9 mouse cellular contexts compared by ENCODE assay signal in genomic region chr5:91038547-91038946, GRCm38 (mm10). TPM values are rescaled to one million over a fixed set of nuclear protein-coding genes. Genes with fewer than 3 reads are reported as not detected.
DNase-seq lines count a peak whose midpoint lies in the region; ATAC-seq lines count a peak whose summit lies in the region.
"Had no signal": no experiment of that assay in that cellular context is flagged by ENCODE, and none has a peak within 500 bp of the region (broad histone marks: within the 10 kb centered on the region; RNA-seq: fewer than 3 reads in every experiment).

No protein-coding gene starts in this region.

- peak; percentile 12 for DNase-seq in heart, postnatal 4 days
- peak; percentile 85 for DNase-seq in Muller cell, postnatal 12 days (ENCODE audit: inconsistent ontology term)
- peak; percentile 52 for DNase-seq in forelimb bud, embryonic 11.5 days (ENCODE audit: low read depth, low spot score)
- peak; percentile 33 for DNase-seq in left cerebral cortex, postnatal 4 days
- no peak for DNase-seq in forebrain, embryonic 14.5 days (ENCODE audit: low spot score)
- DNase-seq in gastrocnemius, postnatal 36 days = no peak

- H3K27me3 ChIP-seq in heart, embryonic 11.5 days (ENCODE audit: control insufficient read depth, insufficient read depth, low read length) = no peaks in the 10 kb centered on the region
- H3K27me3 ChIP-seq in stomach, embryonic 14.5 days (ENCODE audit: control insufficient read depth, insufficient read depth, low read length) = no peaks in the 10 kb centered on the region
- H3K27me3 ChIP-seq in forebrain, embryonic 14.5 days (replicated peaks; ENCODE audit: control insufficient read depth, insufficient read depth, low read length) = no peaks in the 10 kb centered on the region
- H3K27me3 ChIP-seq: liver, embryonic 15.5 days had no signal

- no peak overlapping the region for H3K4me2 ChIP-seq in heart, embryonic 11.5 days
- no peak overlapping the region for H3K4me2 ChIP-seq in stomach, embryonic 14.5 days (replicated peaks; ENCODE audit: low read depth, low read length)
- H3K4me2 ChIP-seq in forebrain, embryonic 14.5 days (ENCODE audit: low read length) = no peak overlapping the region
- H3K4me2 ChIP-seq: liver, embryonic 15.5 days had no signal

- ATAC-seq in heart, embryonic 11.5 days (replicated peaks; ENCODE audit: insufficient number of reproducible peaks, low FRiP score, low TSS enrichment) = no peak
- peak; percentile 93 for ATAC-seq in stomach, embryonic 14.5 days (ENCODE audit: insufficient number of reproducible peaks, insufficient read depth, low FRiP score, low read depth)
- no peak for ATAC-seq in forebrain, embryonic 14.5 days

- no peak overlapping the region for H3K4me3 ChIP-seq in heart, embryonic 11.5 days (ENCODE audit: low read depth, low read length)
- no peak overlapping the region for H3K4me3 ChIP-seq in stomach, embryonic 14.5 days (ENCODE audit: low read depth, low read length)
- H3K4me3 ChIP-seq in forebrain, embryonic 14.5 days (ENCODE audit: low read depth, low read length) = no peak overlapping the region
- H3K4me3 ChIP-seq: liver, embryonic 15.5 days had no signal

- H3K9ac ChIP-seq in heart, embryonic 11.5 days (ENCODE audit: low read depth, low read length) = no peak overlapping the region
- no peak overlapping the region for H3K9ac ChIP-seq in stomach, embryonic 14.5 days (replicated peaks; ENCODE audit: low read depth, low read length)
- no peak overlapping the region for H3K9ac ChIP-seq in forebrain, embryonic 14.5 days (ENCODE audit: low read length)
- H3K9ac ChIP-seq: liver, embryonic 15.5 days had no signal

- no peak overlapping the region for H3K27ac ChIP-seq in heart, embryonic 11.5 days (ENCODE audit: low read depth, low read length)
- H3K27ac ChIP-seq in stomach, embryonic 14.5 days (ENCODE audit: low read length) = no peak overlapping the region
- no peak overlapping the region for H3K27ac ChIP-seq in forebrain, embryonic 14.5 days (ENCODE audit: low read depth, low read length)
- H3K27ac ChIP-seq: liver, embryonic 15.5 days had no signal

- H3K4me1 ChIP-seq in heart, embryonic 11.5 days (ENCODE audit: control insufficient read depth, insufficient read depth, low read length) = no peaks in the 10 kb centered on the region
- no peaks in the 10 kb centered on the region for H3K4me1 ChIP-seq in stomach, embryonic 14.5 days (ENCODE audit: control insufficient read depth, insufficient read depth, low read length)
- H3K4me1 ChIP-seq in forebrain, embryonic 14.5 days (ENCODE audit: control insufficient read depth, insufficient read depth, low read length) = no peaks in the 10 kb centered on the region
- H3K4me1 ChIP-seq: liver, embryonic 15.5 days had no signal

- no peaks in the 10 kb centered on the region for H3K9me3 ChIP-seq in heart, embryonic 11.5 days (replicated peaks; ENCODE audit: control insufficient read depth, low read length)
- H3K9me3 ChIP-seq in stomach, embryonic 14.5 days (ENCODE audit: control insufficient read depth, low read depth, low read length) = no peaks in the 10 kb centered on the region
- no peaks in the 10 kb centered on the region for H3K9me3 ChIP-seq in forebrain, embryonic 14.5 days (replicated peaks; ENCODE audit: control insufficient read depth, low read length)
- H3K9me3 ChIP-seq: liver, embryonic 15.5 days had no signal

- intact Hi-C loops in left cerebral cortex, postnatal 4 days (cut with DNase I) = no loop called here
- intact Hi-C loops in gastrocnemius, postnatal 36 days (cut with DNase I) = no loop called here

- WGBS in heart, embryonic 11.5 days (ENCODE audit: insufficient replicate concordance) = 20% methylated on average over 2 of the region's 2 CpGs
- WGBS in stomach, embryonic 14.5 days = 11% methylated on average over 2 of the region's 2 CpGs
- 15% methylated on average over 2 of the region's 2 CpGs for WGBS in forebrain, embryonic 14.5 days

- no peaks in the 10 kb centered on the region for H3K36me3 ChIP-seq in heart, embryonic 11.5 days (ENCODE audit: control insufficient read depth, insufficient read depth, low read length)
- H3K36me3 ChIP-seq in stomach, embryonic 14.5 days (ENCODE audit: control insufficient read depth, insufficient read depth, low read length) = no peaks in the 10 kb centered on the region
- no peaks in the 10 kb centered on the region for H3K36me3 ChIP-seq in forebrain, embryonic 14.5 days (ENCODE audit: control insufficient read depth, insufficient read depth, low read length)
- H3K36me3 ChIP-seq: liver, embryonic 15.5 days had no signal

RNA-seq across cellular contexts. Expression of gene Epgn, which starts 11.3 kb away (rescaled TPM):
- under 1 TPM; 0.47 to 0.60 TPM for total RNA-seq in heart, postnatal 4 days (2021)
- polyA plus RNA-seq in heart, embryonic 11.5 days (2014; fragmentation: Nextera tagmentation; extraction: Ambion mirVana) = 0.15 and 0.19 TPM in 2 replicates
- total RNA-seq in left cerebral cortex, postnatal 4 days (2021) = under 1 TPM in 1 of 2 experiments, not detected in 1; 0.48 TPM
- polyA plus RNA-seq in stomach, embryonic 14.5 days (2014; fragmentation: Nextera tagmentation; extraction: Ambion mirVana) = 0.43 TPM in 1 of 2 replicates, not detected in the other
- 0.16 and 0.25 TPM in 2 replicates for polyA plus RNA-seq in forebrain, embryonic 14.5 days (2014; fragmentation: Nextera tagmentation; extraction: Ambion mirVana)
- total RNA-seq in gastrocnemius, postnatal 36 days (2021) = under 1 TPM; 0.47 to 0.61 TPM

RNA-seq across cellular contexts. Expression of gene Ereg, which starts 35.9 kb away (rescaled TPM):
- under 1 TPM; 0.33 to 0.43 TPM for total RNA-seq in heart, postnatal 4 days (2021)
- not detected in 2 replicates for polyA plus RNA-seq in heart, embryonic 11.5 days (2014; fragmentation: Nextera tagmentation; extraction: Ambion mirVana)
- total RNA-seq in left cerebral cortex, postnatal 4 days (2021) = not detected
- polyA plus RNA-seq in stomach, embryonic 14.5 days (2014; fragmentation: Nextera tagmentation; extraction: Ambion mirVana) = 0.15 and 0.17 TPM in 2 replicates
- polyA plus RNA-seq in forebrain, embryonic 14.5 days (2014; fragmentation: Nextera tagmentation; extraction: Ambion mirVana) = not detected in 2 replicates
- total RNA-seq in gastrocnemius, postnatal 36 days (2021) = not detected

Comparison
In these comparisons a context has a peak if more than half of its experiments do, and no peak if none do; other contexts are left out.
1. DNase-seq: peak in heart, postnatal 4 days (single experiment), Muller cell, postnatal 12 days (single experiment), forelimb bud, embryonic 11.5 days (single experiment) and left cerebral cortex, postnatal 4 days (single experiment); none in forebrain, embryonic 14.5 days (single experiment) and gastrocnemius, postnatal 36 days (0 of 2).